Mouse (Mus musculus) midbrain, postnatal 0 days (tissue): ENCODE measurements around the gene Dhh. TPM values are rescaled to one million over a fixed set of nuclear protein-coding genes. Genes with fewer than 3 reads are reported as not detected.

Source experiments
- ATAC-seq: fragments of 200-750 bp; cut with Nextera tagmentation; 2 replicates; pipeline ENCODE4 v1.8.0; 2017; ENCODE audit warnings: moderate number of reproducible peaks, mild to moderate bottlenecking, moderate TSS enrichment, moderate library complexity; ENCODE audit not compliant: low FRiP score
- DNase-seq: peaks from one replicate; pipeline ENCODE4 v3.0.0-alpha.2; 2015; ENCODE audit warnings: low spot score
- H3K27ac ChIP-seq: fragments of 300-500 bp; sonication (generic); 2 replicates; pipeline ENCODE4 v1.5.1; 2014; ENCODE audit warnings: low read depth, mild to moderate bottlenecking, low read length, mixed read lengths
- H3K27me3 ChIP-seq: fragments of 300-500 bp; sonication (generic); 2 replicates; pipeline ENCODE4 v1.6.1; 2014; ENCODE audit warnings: low read length, control low read depth, mixed read lengths; ENCODE audit not compliant: insufficient read depth
- H3K36me3 ChIP-seq: fragments of 300-500 bp; sonication (generic); 2 replicates; pipeline ENCODE4 v1.6.1; 2014; ENCODE audit warnings: low read length, control low read depth, mixed read lengths; ENCODE audit not compliant: insufficient read depth
- H3K4me1 ChIP-seq: fragments of 300-500 bp; sonication (generic); 2 replicates; pipeline ENCODE4 v1.6.1; 2014; ENCODE audit warnings: mild to moderate bottlenecking, control low read depth, antibody characterized with exemption, low read length, mixed read lengths; ENCODE audit not compliant: insufficient read depth
- H3K4me2 ChIP-seq: fragments of 300-500 bp; sonication (generic); 2 replicates; pipeline ENCODE4 v1.6.1; 2014; ENCODE audit warnings: low read depth, mild to moderate bottlenecking, low read length, mixed read lengths; ENCODE audit not compliant: poor library complexity, severe bottlenecking
- H3K4me3 ChIP-seq: fragments of 300-500 bp; sonication (generic); 2 replicates; pipeline ENCODE4 v1.5.1; 2014; ENCODE audit warnings: low read depth, mild to moderate bottlenecking, low read length, moderate library complexity
- H3K9ac ChIP-seq: fragments of 300-500 bp; sonication (generic); replicated peaks from 2 replicates; pipeline ENCODE4 v1.6.1; 2014; ENCODE audit warnings: mild to moderate bottlenecking, low read length, moderate library complexity, mixed read lengths; ENCODE audit not compliant: poor library complexity, severe bottlenecking
- H3K9me3 ChIP-seq: fragments of 300-500 bp; sonication (generic); 2 replicates; pipeline ENCODE4 v1.6.1; 2016; ENCODE audit warnings: low read length, control low read depth
- CTCF ChIP-seq: IDR thresholded peaks from 2 replicates; pipeline ENCODE4 v1.5.1; 2016; ENCODE audit warnings: antibody characterized with exemption, mild to moderate bottlenecking
- WGBS: fragments of 180-500 bp; shearing (Covaris S2); extraction: QIAGEN DNeasy Blood & Tissue Kit; methylation state at CpG from one replicate; pipeline ENCODE4 v1.1.7; 2014; 5-methylcytosine and 5-hydroxymethylcytosine counted together
- polyA plus RNA-seq: library from polyadenylated mRNA; unstranded; fragments of >200 nt; fragmentation: Nextera tagmentation; extraction: Ambion mirVana; gene quantifications from 2 replicates; pipeline ENCODE4 v1.2.1, GENCODE M21; 2015
- total RNA-seq: library from RNA; depleted of rRNA; stranded (reverse); fragments of >200 nt; gene quantifications from 2 replicates; pipeline ENCODE4 v1.2.3, GENCODE M21; 2014

Dhh gene
- total and polyA plus RNA-seq, 2 experiments from 2014 or later: 0.22 to 0.38 TPM

GRCm38 (mm10) chr15:98883661-98884060, 14.7 kb downstream of the Dhh start:
- ATAC-seq (no peak), DNase-seq (no peak)
- no peak for TF ChIP-seq CTCF
- no peaks in the 10 kb centered on the region for H3K27me3 ChIP-seq
- H3K27ac ChIP-seq: no peak overlapping the region
- no peaks in the 10 kb centered on the region for H3K9me3 ChIP-seq
- no peaks in the 10 kb centered on the region for H3K36me3 ChIP-seq
- no peak overlapping the region for H3K9ac ChIP-seq
- 0 out of 2 replicates have a peak, but pooled peaks cover 2% of the 10 kb centered on the region for H3K4me1 ChIP-seq
- H3K4me2 ChIP-seq: no peak overlapping the region
- H3K4me3 ChIP-seq: no peak overlapping the region

DNA sequence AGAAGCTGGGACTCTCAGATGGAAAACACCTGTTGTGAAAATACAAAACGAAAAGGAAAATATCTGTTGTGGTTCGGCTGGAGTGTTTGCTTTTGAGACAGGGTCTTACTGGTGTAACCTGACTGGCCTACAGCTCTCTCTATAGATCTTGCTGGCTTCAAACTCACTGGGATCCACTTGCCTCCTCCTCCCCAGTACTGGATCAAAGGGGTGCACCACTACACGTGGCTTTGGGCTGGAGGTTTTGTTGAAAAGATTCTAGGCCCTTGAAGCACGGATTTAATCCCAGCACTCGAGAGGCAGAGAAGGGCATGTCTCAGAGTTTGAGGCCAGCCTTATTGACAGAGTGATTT, 16.7 kb downstream of the Dhh start:
- H3K9ac ChIP-seq: no peak overlapping the region
- H3K36me3 ChIP-seq: no peaks in the 10 kb centered on the region

GRCm38 (mm10) chr15:98880978-98881655, 17.2 kb downstream of the Dhh start:
- ATAC-seq: peak; percentile 96
- Histone ChIP-seq H3K27ac (peak overlapping the region; percentile 78), H3K36me3 (no peaks in the 10 kb centered on the region), H3K9ac (peak overlapping the region; percentile 69), H3K4me3 (peak overlapping the region; percentile 51), H3K9me3 (no peaks in the 10 kb centered on the region), H3K4me1 (0 out of 2 replicates have a peak, but pooled peaks cover 2% of the 10 kb centered on the region), H3K27me3 (no peaks in the 10 kb centered on the region), H3K4me2 (peak overlapping the region; percentile 71)
- peak; percentile 65 for TF ChIP-seq CTCF
- WGBS: under 1% methylated on average over 46 of the region's 48 CpGs
- DNase-seq: peak; percentile 97

More for the DNA sequence above, 16.7 kb downstream of the Dhh start:
- TF ChIP-seq CTCF: no peak
- Histone ChIP-seq H3K27ac (no peak overlapping the region), H3K4me2 (peak overlapping the region; percentile 71), H3K4me3 (peak overlapping the region; percentile 51), H3K9me3 (no peaks in the 10 kb centered on the region), H3K27me3 (no peaks in the 10 kb centered on the region), H3K4me1 (0 out of 2 replicates have a peak, but pooled peaks cover 2% of the 10 kb centered on the region)
- DNase-seq (no peak), ATAC-seq (peak; percentile 29; the same call in 1 of the 2 replicates)
- 5% methylated on average over 5 of the region's 5 CpGs for WGBS

DNA sequence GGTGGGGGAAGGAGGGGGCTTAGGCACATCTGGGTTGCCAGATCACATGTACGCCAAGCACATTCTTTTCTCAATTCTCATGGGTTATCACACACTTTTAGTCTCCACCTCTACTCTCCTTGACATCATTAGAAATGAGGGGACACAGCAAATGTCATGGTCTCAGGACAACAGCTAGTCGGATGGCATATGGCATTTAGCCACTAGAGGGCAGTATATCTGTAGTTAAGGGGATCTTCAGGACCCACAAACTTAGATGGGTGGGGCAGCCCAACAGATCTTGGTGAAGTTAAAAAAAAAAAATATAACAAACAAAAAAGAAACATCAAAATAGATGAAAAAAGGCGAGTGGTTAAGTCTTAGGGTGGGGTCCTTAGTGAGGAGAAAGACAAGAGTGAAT, 21.0 kb downstream of the Dhh start:
- no peak for ATAC-seq
- Histone ChIP-seq H3K9me3 (no peaks in the 10 kb centered on the region), H3K4me3 (no peak overlapping the region), H3K27ac (no peak overlapping the region), H3K9ac (no peak overlapping the region), H3K36me3 (no peaks in the 10 kb centered on the region), H3K4me1 (0 out of 2 replicates have a peak, but pooled peaks cover 2% of the 10 kb centered on the region), H3K27me3 (no peaks in the 10 kb centered on the region), H3K4me2 (no peak overlapping the region)
- 12% methylated on average over 3 of the region's 3 CpGs for WGBS
- TF ChIP-seq CTCF: peak; percentile 88
- peak; percentile 87 for DNase-seq

DNA sequence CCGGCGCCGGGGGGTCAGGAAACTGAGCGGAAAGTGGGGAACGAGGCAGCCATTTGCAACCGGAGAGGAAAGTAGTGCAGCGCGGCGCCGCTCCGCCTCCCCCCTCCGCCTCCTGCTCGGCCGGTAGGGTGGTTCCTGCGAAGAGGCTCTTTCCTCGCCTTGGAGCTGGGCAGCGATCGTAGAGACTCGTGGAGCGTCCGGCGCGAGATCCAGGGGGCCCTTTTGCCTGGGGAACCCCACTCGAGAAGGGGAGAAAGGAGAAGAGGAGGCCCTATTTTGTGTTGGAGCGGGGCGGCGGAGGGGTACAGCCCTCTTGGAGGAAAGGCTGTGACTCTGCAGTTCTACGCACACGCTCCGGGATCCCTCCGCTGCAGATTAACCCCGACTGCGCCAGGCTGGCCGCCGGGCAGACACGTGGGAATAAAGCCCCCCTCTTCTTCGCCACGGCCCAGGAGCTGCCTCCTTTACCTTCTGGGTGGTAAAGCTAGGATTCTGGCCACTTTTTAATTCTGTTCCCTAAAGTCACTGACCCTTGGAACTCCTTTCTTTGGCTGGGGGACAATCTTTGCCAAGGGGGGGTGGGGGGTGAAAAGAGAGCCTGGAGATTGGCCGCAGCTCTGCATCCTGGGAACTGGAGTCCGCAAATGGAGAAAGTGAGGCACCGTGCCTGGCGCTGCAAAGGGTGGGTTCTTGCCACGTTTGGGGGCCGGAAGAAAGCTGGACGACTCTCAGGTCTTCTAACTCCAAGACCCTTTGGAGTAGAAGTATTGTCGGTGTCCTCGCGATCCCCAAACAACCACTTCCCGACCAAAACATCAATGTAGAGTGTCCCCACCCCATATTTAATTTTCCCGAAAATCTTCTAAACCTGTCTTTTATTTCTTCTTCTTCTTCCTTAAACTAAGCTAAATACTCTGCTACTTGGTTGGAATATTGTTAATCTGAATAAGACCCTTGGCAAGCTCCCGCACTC, 26.1 kb downstream of the Dhh start:
- no peaks in the 10 kb centered on the region for H3K9me3 ChIP-seq
- under 1% methylated on average over 46 of the region's 51 CpGs for WGBS
- peak overlapping the region; percentile 99 for H3K27ac ChIP-seq
- no peaks in the 10 kb centered on the region for H3K27me3 ChIP-seq
- ATAC-seq: peak; percentile 84
- peak overlapping the region; percentile 99 for H3K4me2 ChIP-seq
- H3K36me3 ChIP-seq: no peaks in the 10 kb centered on the region
- peak overlapping the region; percentile 98 for H3K9ac ChIP-seq
- DNase-seq: peak; percentile 98
- H3K4me1 ChIP-seq: peaks cover 28% of the 10 kb centered on the region
- H3K4me3 ChIP-seq: peak overlapping the region; percentile 99
- peak; percentile 30; the same call in 1 of the 2 replicates for TF ChIP-seq CTCF
